Mouse (Mus musculus): Measurements from ENCODE around the gene Dhdh.
A peak's percentile ranks its signal among the peaks of the same experiment; 100 is the strongest.
"Not testable (repeated sequence)": the region's sequence is repeated elsewhere in the genome, so short reads cannot be mapped to it uniquely, and the experiment has no call there.

Dhdh gene

DNA sequence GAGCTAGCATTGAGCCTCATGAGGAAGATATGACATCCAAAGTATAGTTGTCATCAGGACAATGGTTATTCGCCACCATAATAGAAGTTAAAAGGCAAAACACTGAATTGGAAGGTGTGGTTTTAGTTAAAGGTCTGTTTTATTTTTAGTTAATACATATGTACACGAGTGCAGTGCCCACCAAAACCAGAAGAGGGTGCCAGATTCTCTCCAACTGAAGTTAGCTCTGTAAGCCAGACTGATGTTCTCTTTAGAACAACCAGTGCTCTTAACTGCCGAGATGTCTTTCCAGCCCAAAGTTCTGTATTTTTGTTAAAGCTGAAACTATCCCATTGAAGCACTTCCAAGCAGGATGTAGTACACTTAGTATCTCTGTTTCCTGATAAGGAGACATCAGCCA lies 17.7 kb downstream of the Dhdh start:
- peak; percentile 79 for DNase-seq

DNA sequence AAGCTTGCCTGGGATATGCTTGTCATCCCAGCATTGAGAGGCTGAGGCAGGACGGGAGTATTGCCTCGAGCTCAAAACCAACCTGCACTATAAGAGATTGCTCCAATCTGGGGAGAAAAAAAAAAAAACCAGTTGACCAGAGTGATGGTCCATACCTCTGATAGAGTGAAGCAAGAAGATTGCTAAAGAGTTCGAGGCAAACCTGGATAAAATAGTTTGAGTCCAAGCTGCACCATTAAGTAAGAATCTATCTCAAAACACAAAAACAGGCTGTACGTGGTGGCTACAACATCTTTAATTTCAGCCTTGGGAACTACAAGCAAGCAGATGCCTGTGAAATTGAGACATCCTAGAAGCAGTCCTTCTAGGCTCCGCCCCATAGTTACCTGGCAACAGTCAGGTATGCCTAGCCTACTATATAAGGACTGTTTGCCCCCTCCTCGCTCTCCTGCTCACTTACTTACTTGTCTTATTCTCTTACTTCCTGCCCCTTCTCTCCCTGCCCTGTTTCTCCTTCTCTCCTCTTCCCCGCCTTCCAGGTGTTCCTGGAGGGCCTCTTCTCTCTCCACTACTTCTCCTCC lies 21.4 kb downstream of the Dhdh start:
- no peak for DNase-seq

GRCm38 (mm10) chr7:45466283-45467089 lies 22.1 kb downstream of the Dhdh start, which contains the start of gene Bax:
Gene Bax (minus strand): TSS chr7:45466898.
- peak; percentile 96 for DNase-seq

- DNase-seq, result no peak
These were observed 23.1 kb downstream of the Dhdh start for GRCm38 (mm10) chr7:45465549-45465948.

DNA sequence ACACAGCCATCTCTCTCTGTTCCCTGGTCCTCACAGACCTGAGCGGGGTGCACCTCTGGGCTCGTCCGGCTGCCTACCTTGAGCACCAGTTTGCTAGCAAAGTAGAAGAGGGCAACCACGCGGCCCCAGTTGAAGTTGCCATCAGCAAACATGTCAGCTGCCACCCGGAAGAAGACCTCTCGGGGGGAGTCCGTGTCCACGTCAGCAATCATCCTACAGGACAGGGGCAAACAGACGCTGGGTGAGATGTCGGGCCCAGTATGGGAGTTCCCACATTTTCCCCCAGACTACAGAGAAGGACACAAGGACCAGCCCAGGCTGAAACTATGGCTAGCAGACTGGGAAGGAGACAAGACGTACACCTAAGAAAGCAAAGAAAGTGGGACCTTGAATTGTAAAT lies 23.5 kb downstream of the Dhdh start:
- no peak for DNase-seq

GRCm38 (mm10) chr7:45463987-45464778 lies 24.4 kb downstream of the Dhdh start:
- no peak for DNase-seq

DNA sequence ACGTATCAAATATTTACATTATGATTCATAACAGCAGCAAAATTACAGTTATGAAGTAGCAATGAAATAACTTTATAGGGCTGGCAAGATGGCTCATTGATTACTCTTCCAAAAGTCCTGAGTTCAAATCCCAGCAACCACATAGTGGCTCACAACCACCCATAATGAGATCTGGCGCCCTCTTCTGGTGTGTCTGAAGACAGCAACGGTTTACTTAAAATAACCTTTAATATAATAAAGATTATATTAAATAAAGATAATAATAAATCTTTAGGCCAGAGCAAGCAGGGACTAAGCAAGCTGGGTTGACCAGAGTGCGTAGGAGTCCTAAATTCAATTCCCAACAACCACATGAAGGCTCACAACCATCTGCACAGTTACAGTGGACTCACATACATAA lies 25.7 kb downstream of the Dhdh start:
- DNase-seq, result not testable (repeated sequence)

- DNase-seq, result no peak
These were observed 26.3 kb downstream of the Dhdh start for GRCm38 (mm10) chr7:45462325-45462724.

- no peak for DNase-seq
These were observed 26.8 kb downstream of the Dhdh start for GRCm38 (mm10) chr7:45461781-45462180.

GRCm38 (mm10) chr7:45461326-45461725 lies 27.3 kb downstream of the Dhdh start:
- no peak for DNase-seq

DNA sequence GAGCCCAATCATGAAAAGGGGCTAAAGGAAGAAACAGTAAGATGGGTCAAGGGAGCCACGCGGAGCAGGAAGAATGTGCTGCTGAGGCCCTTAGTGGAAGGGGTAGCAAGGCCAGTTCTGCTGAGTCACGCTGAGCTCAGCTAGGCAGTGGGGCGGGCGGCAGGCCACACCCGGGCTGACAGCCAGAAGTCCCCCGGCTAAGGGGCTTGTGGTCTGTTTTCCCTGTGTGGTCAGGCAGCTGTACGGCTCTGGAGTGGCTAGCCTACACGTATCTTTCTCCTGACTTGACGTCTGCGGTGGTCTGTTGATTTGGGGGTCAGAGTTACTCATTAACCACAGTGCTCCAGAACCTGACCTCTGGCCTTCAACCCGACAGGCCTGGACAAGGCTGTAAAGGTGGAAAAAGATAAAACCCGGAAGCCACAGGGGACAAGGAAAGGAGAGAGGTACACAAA lies 27.7 kb downstream of the Dhdh start:
- peak; percentile 41 for DNase-seq

DNA sequence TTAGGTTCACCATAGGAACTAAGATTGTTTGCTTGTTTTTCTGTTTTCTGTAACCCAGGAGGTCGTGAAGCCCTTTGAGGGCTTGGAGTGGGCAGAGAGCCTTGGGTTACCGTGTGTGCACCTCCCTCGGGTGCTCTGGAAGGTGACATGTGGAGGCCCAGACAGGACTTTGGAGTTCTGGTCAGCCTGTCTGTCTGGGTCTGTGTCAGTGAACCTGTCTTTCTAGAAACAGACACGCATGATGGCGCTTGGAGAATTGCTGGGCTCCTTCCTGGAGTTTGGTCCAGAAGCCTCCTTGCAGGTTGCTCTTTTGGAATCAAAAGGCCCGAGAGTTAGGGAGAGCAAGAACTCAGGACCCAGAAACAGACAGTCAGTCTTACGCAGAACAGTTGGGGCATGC lies 28.2 kb downstream of the Dhdh start:
- DNase-seq, result no peak

- peak; percentile 94 for DNase-seq
These were observed 29.0 kb downstream of the Dhdh start, which contains the start of gene Ftl1 for GRCm38 (mm10) chr7:45459564-45460140. Gene Ftl1 (minus strand): TSS chr7:45459884.

GRCm38 (mm10) chr7:45458748-45459563 lies 29.6 kb downstream of the Dhdh start:
- DNase-seq, result peak; percentile 94

DNA sequence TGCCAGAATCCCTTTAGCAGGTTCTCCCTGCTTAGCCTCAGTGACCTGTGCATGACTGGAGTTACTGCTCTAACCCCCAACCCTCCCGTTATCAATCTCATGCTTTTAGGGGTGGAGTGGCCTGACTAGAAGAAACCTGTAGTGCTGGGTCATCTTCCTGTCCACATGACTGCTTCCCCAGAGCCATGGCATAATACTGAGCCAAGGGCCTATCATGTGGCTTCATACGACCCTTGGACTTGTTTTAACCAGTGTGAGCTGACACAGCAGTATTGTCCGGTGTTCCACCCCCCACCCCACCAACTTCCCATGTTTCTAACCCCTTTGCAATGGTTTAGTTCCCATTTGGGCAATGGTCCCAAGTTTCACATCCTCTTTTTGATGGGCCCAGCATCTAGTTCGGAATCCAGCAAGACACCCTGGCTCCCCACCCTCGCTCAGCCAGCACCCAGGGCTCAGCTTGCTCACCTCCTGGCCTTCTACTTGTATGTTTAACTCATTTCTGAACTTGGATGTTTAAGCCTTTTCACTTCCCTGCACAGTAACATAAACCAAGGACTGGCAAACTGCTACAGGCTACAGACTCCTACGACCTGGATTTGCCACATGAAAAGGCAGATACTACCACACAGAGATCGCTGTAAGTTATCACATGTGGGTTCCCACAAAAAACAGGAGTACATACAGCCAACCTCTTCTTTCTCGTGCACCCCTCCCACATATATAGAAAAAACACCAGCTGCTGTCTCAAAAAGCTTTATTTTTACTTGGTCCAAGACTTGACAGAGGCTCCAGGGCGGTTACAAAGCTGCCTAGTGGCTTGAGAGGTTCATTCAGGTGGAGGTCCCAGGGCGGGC lies 31.2 kb downstream of the Dhdh start:
- no peak for DNase-seq

GRCm38 (mm10) chr7:45456721-45457203 lies 31.8 kb downstream of the Dhdh start:
- DNase-seq, result no peak

DNA sequence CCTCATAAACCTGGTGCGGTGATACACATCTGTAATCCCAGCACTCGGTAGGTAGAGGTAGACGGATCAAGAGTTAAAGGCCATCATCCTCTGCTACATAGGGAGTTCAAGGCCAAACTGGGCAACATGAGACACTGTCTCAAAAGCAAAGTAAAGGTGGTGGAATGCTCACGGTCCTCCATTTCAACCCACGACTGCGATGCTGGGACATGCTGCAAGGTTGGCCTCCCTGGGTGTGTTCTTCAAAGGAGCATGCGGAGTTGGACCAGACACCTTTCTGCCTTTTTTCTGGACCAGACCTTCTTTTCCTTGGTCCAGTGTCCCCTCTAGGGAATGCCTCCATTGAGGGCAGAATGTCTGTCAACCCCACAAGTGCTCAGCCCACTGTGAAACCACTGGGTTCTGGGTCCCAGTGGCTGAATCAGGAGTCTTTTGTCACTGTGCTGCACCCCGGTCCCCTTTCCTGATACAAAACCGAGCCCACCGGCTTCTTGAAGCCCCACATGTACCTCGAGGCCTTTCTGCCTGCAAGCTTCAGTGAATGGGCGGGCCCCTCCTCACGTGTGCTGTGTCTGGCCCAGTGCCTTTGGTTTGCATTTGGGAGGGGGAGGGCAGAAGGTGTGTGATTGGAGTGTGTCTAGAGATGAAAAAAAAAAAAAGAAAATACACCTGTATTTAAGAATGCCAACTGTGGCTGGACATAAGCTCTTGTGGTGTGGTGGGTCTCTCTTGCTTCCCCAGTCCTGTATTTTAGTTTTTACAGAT lies 32.5 kb downstream of the Dhdh start:
- no peak for DNase-seq

DNA sequence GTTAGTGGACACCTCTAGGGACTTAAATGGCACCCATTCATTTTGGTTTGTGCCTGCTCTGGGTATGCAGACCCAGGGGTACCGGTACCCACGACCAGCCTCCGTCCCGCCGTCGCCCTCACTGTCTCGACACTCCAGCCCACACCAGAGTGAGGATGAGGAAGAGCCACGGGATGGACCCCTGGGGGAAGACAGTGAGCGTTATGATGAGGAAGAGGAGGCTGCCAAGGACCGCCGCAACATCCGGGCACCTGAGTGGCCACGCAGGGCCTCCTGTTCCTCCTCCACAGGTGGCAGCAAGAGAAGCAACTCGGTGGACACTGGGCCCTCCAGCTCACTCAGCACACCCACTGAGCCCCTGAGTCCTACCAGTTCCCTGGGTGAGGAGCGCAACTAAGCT lies 33.6 kb downstream of the Dhdh start:
- no peak for DNase-seq

DNA sequence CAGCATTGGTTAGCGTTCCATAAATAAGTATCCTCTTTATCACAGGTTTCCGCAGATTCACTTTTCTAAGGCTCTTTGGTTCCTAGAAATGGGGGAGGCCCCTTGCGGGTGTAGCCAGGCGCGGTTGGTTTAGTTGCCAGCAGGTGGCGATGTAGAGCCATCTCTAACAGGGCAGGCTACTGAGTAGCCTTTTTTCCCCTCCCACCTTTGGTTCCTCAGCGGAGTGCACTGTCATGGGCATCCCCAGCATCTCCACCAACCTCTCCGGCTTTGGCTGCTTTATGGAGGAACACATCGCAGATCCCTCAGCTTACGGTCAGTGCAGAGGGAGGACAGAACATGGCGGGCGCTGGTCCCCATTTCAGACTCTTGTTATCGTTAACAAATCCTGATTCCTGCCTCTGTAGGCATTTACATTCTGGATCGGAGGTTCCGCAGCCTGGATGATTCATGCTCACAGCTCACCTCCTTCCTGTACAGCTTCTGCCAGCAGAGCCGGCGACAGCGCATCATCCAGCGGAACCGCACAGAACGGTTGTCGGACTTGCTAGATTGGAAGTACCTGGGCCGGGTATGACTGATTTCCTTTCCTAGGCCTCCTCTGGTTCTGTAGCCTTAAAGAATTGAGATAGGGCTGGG lies 37.1 kb downstream of the Dhdh start:
- DNase-seq, result peak; percentile 88

DNA sequence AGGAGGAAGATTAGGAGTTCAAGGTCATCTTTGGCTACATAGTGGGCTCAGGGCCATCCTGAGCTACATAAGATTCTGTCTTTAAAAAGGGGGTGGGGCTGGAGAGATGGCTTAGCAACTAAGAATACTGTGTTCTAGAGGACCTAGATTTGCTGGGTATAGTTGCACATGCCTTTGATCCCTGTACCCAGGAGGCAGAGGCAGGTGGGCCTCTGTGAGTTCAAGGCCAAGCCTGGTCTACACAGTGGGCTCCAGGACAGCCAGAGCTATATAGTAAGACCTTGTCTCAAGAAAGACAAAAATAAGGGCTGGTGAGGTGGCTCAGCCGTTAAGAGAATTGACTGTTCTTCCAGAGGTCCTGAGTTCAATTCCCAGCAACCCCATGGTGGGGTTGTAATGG lies 38.6 kb downstream of the Dhdh start:
- no peak for DNase-seq

Measured in right cerebral cortex, postnatal 4 days (tissue).